Mouse (Mus musculus) ES-Bruce4 (cell line): ENCODE data around the gene Elob.
A peak's percentile ranks its signal among the peaks of the same experiment; 100 is the strongest.

Experiments used
- CTCF ChIP-seq: IDR thresholded peaks from one replicate; pipeline ENCODE4 v1.8.1; 2011; ENCODE audit warnings: low read depth, low read length
- POLR2A ChIP-seq: IDR thresholded peaks from one replicate; pipeline ENCODE4 v1.8.1; 2011; ENCODE audit warnings: low read length; ENCODE audit not compliant: insufficient read depth

GRCm38 (mm10) chr17:23841145-23841544 lies 12.2 kb upstream of the Elob start:
- TF ChIP-seq CTCF (peak; percentile 37), POLR2A (no peak)
